Mouse (Mus musculus) adrenal gland, adult 8-10 months (tissue): ENCODE data around the gene Rufy4. TPM values are rescaled to one million over a fixed set of nuclear protein-coding genes. Genes with fewer than 3 reads are reported as not detected.

ENCODE experiments used
- DNase-seq: peaks from one replicate; pipeline ENCODE4 v3.0.0; 2022
- total RNA-seq, 4 experiments: library from RNA; stranded (reverse); gene quantifications; 2 replicates each; pipeline ENCODE4 v1.2.4; 2022

Gene Rufy4
- total RNA-seq = 1 to 10 TPM; 1.3 to 4.4 (median 2.8) TPM

GRCm38 (mm10) chr1:74124991-74125552, at the start of gene Rufy4:
Gene Rufy4, plus strand, starts transcription at chr1:74125541.
- peak; percentile 71 for DNase-seq

- no peak for DNase-seq
Measured at GRCm38 (mm10) chr1:74076230-74076629, 49.1 kb upstream of the Rufy4 start.

- peak; percentile 84 for DNase-seq
Measured at GRCm38 (mm10) chr1:74077353-74077752, 48.0 kb upstream of the Rufy4 start.

- no peak for DNase-seq
Measured at GRCm38 (mm10) chr1:74081573-74081989, 43.8 kb upstream of the Rufy4 start.

- no peak for DNase-seq
Measured at GRCm38 (mm10) chr1:74082841-74083463, 42.4 kb upstream of the Rufy4 start.

GRCm38 (mm10) chr1:74084065-74084705, 41.2 kb upstream of the Rufy4 start:
- no peak for DNase-seq

GRCm38 (mm10) chr1:74084752-74085151, 40.6 kb upstream of the Rufy4 start:
- no peak for DNase-seq

- DNase-seq = no peak
Measured at GRCm38 (mm10) chr1:74085566-74085965, 39.8 kb upstream of the Rufy4 start.

GRCm38 (mm10) chr1:74088569-74088968, 36.8 kb upstream of the Rufy4 start:
- DNase-seq = no peak

GRCm38 (mm10) chr1:74090329-74090728, 35.0 kb upstream of the Rufy4 start:
- DNase-seq = no peak

GRCm38 (mm10) chr1:74091138-74091537, 34.2 kb upstream of the Rufy4 start:
- DNase-seq = no peak

GRCm38 (mm10) chr1:74091611-74092224, 33.6 kb upstream of the Rufy4 start:
- no peak for DNase-seq

GRCm38 (mm10) chr1:74092242-74092641, 33.1 kb upstream of the Rufy4 start:
- peak; percentile 87 for DNase-seq

- no peak for DNase-seq
Measured at GRCm38 (mm10) chr1:74093447-74093846, 31.9 kb upstream of the Rufy4 start.

- DNase-seq = no peak
Measured at GRCm38 (mm10) chr1:74094497-74095270, 30.7 kb upstream of the Rufy4 start.

GRCm38 (mm10) chr1:74095296-74095695, 30.0 kb upstream of the Rufy4 start:
- DNase-seq = no peak

- no peak for DNase-seq
Measured at GRCm38 (mm10) chr1:74095728-74096127, 29.6 kb upstream of the Rufy4 start.

- DNase-seq = no peak
Measured at GRCm38 (mm10) chr1:74098004-74099000, 27.0 kb upstream of the Rufy4 start.

- DNase-seq = no peak
Measured at GRCm38 (mm10) chr1:74099001-74099435, 26.3 kb upstream of the Rufy4 start.

GRCm38 (mm10) chr1:74103654-74104353, 21.5 kb upstream of the Rufy4 start:
- no peak for DNase-seq

- peak; percentile 38 for DNase-seq
Measured at GRCm38 (mm10) chr1:74105660-74106059, 19.7 kb upstream of the Rufy4 start.
